Mouse (Mus musculus): ENCODE data around the gene Hepacam.

DNA sequence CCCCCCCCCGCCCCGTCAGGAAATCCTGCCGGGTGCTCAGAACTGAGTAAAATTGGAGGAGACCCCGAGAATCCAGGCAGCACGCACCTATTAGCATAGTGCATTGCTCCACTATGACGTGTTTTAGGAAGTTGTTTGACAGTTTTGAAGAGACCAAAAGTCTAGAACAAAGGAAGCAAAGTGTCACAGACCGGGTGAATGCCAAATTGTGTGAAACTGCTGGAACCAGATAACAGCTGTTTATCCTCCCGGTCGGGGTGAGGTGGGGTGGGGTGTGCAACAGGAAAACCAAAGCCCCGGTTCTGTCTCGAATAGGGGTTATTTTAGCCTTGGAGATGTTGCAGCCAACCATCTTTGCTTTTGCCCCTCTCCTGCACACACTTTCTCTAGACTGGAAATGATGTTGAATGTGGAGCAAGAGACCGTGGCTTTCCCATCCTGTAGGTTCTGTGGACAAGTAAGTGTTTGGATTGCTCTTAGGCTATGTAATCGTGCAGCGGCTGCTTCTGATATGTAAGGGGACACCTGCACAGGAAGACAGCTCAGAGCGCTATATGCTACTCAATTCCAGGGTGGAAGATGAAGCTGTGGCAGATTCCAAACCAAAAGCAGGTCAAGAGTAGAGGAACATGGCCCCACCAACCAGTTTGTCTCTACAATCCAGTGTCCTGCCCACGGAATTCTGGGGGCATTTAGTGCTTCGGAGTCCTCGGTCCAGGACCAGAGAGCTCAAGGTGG lies 66.8 kb downstream of the Hepacam start:
- TF ChIP-seq POLR2A (IDR thresholded peaks at IDR 0.05; ENCODE audit: low read depth, low read length): no peak
- no peak for TF ChIP-seq CTCF (conservative IDR thresholded peaks at IDR 0.05; ENCODE audit: insufficient read depth, insufficient read length, low read depth, low read length)
